Mouse (Mus musculus): ENCODE results near the gene Htr2b.

Gene Htr2b

GRCm38 (mm10) chr1:86111779-86112178 is at the start of gene Htr2b:
Gene Htr2b (minus strand): TSS chr1:86111970.
- no peak for DNase-seq

- no peak for DNase-seq
Observed at GRCm38 (mm10) chr1:86161061-86161460, 49.3 kb upstream of the Htr2b start.

GRCm38 (mm10) chr1:86160479-86160878 is 48.7 kb upstream of the Htr2b start:
- DNase-seq, result no peak

GRCm38 (mm10) chr1:86160059-86160458 is 48.3 kb upstream of the Htr2b start:
- DNase-seq, result no peak

GRCm38 (mm10) chr1:86156595-86156994 is 44.8 kb upstream of the Htr2b start:
- DNase-seq, result no peak

GRCm38 (mm10) chr1:86156075-86156474 is 44.3 kb upstream of the Htr2b start:
- no peak for DNase-seq

- DNase-seq, result no peak
Observed at GRCm38 (mm10) chr1:86154824-86155164, 43.0 kb upstream of the Htr2b start.

- DNase-seq, result peak; percentile 92
Observed at GRCm38 (mm10) chr1:86154133-86154823, 42.5 kb upstream of the Htr2b start, which contains the start of gene Armc9. Gene Armc9 (plus strand): TSS chr1:86154780.

GRCm38 (mm10) chr1:86152618-86153017 is 40.8 kb upstream of the Htr2b start:
- DNase-seq, result no peak

GRCm38 (mm10) chr1:86151376-86151775 is 39.6 kb upstream of the Htr2b start:
- DNase-seq, result no peak

GRCm38 (mm10) chr1:86150929-86151328 is 39.2 kb upstream of the Htr2b start:
- DNase-seq, result no peak

- DNase-seq, result no peak
Observed at GRCm38 (mm10) chr1:86148161-86148560, 36.4 kb upstream of the Htr2b start.

- no peak for DNase-seq
Observed at GRCm38 (mm10) chr1:86147557-86147956, 35.8 kb upstream of the Htr2b start.

- no peak for DNase-seq
Observed at GRCm38 (mm10) chr1:86146293-86146692, 34.5 kb upstream of the Htr2b start.

GRCm38 (mm10) chr1:86144001-86144944 is 32.5 kb upstream of the Htr2b start:
- DNase-seq, result no peak

- no peak for DNase-seq
Observed at GRCm38 (mm10) chr1:86143165-86143564, 31.4 kb upstream of the Htr2b start.

- DNase-seq, result no peak
Observed at GRCm38 (mm10) chr1:86141081-86141480, 29.3 kb upstream of the Htr2b start.

GRCm38 (mm10) chr1:86135315-86135714 is 23.5 kb upstream of the Htr2b start:
- no peak for DNase-seq

GRCm38 (mm10) chr1:86133337-86133736 is 21.6 kb upstream of the Htr2b start, which contains the start of gene Gm21972:
Gene Gm21972 (plus strand): TSS chr1:86133637.
- no peak for DNase-seq

- DNase-seq, result no peak
Observed at GRCm38 (mm10) chr1:86126036-86126435, 14.3 kb upstream of the Htr2b start.

GRCm38 (mm10) chr1:86119549-86119948 is 7.8 kb upstream of the Htr2b start:
- DNase-seq, result no peak

GRCm38 (mm10) chr1:86114141-86114540 is 2.4 kb upstream of the Htr2b start:
- DNase-seq, result no peak

- DNase-seq, result no peak
Observed at GRCm38 (mm10) chr1:86105054-86105453, 6.7 kb downstream of the Htr2b start.

- DNase-seq, result no peak
Observed at GRCm38 (mm10) chr1:86094413-86094812, 17.4 kb downstream of the Htr2b start.

Data from cerebellum, adult 11-12 months (tissue).